Mouse (Mus musculus): ENCODE measurements around the gene St14. TPM values are rescaled to one million over a fixed set of nuclear protein-coding genes. Genes with fewer than 3 reads are reported as not detected.
A peak's percentile ranks its signal among the peaks of the same experiment; 100 is the strongest.

The St14 gene
- total and polyA plus RNA-seq, 3 experiments = 0.08 to 0.19 TPM; not detected in 1

DNA sequence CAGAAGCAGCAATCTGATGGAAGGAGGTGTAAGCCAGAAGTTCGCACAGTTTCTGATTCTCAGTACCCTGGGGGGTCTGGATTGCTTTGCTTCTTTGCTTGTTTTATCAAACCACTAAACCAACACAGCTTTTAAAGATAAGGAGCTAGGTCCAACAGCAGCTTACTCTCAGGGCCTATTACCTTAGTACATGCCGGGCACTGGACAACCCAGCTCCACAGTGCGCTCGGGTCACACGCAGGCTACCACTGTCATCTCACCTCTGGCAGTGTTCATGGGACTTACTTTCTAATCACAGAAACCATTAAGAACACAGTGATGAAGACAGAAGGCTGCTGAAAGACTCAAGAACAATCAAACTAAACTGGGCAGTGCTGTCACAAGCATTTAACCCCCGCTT lies 43.7 kb upstream of the St14 start:
- Histone ChIP-seq H3K4me1 (ENCODE audit: control insufficient read depth in 1 of 2, insufficient read depth in 2 of 2, low read length in 2 of 2) (peaks cover 7 to 24% of the 10 kb centered on the region in 2 experiments), H3K36me3 (ENCODE audit: control insufficient read depth in 1 of 2, insufficient read depth in 2 of 2, low read length in 2 of 2) (peaks cover 0 to 25% of the 10 kb centered on the region in 2 experiments; a peak in 2 of 4 replicates), H3K79me2 (ENCODE audit: control insufficient read depth, insufficient read depth, low read length, poor library complexity) (no peaks in the 10 kb centered on the region), H3K9ac (ENCODE audit: control insufficient read depth, low read depth, low read length, poor library complexity, severe bottlenecking) (no peak overlapping the region), H3K27ac (ENCODE audit: control insufficient read depth, low read depth, low read length) (no peak overlapping the region), H3K27me3 (ENCODE audit: control insufficient read depth in 1 of 2, insufficient read depth in 2 of 2, low read length in 2 of 2) (no peaks in the 10 kb centered on the region), H3K4me3 (ENCODE audit: control insufficient read depth in 1 of 2, insufficient read depth in 1 of 2, low read depth in 2 of 2, low read length in 2 of 2) (no peak overlapping the region), H3K9me3 (replicated peaks; ENCODE audit: insufficient read depth, low read length) (no peaks in the 10 kb centered on the region)
- TF ChIP-seq RCOR1 (IDR thresholded peaks at IDR 0.05; ENCODE audit: low read depth, low read length) (peak; percentile 75; the same call in 1 of the 2 replicates), MAX (IDR thresholded peaks at IDR 0.05; ENCODE audit: low read length) (no peak)
- no peak for DNase-seq (ENCODE audit: low read depth, low spot score)

DNA sequence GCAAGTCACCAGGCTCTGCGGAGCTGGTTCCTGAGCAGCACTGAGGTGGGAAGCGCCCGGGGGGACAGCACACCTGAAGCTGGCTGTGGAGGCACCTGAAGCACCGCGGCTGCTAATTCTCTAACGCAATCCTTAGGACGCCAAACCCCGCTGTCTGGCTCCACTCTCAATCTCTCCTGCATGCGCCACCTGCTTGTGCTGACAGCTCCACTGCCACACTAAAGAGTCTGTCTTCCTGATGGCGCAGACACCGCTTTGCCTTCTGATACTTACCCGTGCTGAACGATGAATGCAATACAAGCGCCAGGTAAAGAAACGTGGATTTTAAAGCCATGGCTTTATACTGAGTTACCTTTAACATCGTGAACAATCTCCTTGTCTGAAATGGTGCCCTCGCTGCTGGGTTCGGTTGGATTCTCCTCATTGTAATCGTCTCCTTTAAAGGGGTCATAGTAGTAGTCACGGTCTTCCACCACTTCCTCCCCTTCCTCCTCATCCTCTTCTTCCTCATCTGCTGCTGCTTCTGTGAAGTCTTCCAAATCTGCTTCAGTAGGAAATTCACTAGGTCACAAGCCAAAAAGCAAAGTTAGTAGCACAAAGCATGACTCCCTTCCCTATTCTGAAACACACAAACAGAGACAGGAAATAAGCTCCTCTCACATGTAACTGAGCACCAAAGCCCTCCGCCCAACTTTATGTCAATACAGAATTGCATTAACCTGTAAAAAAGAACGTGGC lies 36.9 kb upstream of the St14 start:
- no peak overlapping the region for H3K4me3 ChIP-seq (ENCODE audit: control insufficient read depth in 1 of 2, insufficient read depth in 1 of 2, low read depth in 2 of 2, low read length in 2 of 2)
- no peaks in the 10 kb centered on the region for H3K27me3 ChIP-seq (ENCODE audit: control insufficient read depth in 1 of 2, insufficient read depth in 2 of 2, low read length in 2 of 2)

GRCm38 (mm10) chr9:31167305-31167704 lies 35.7 kb upstream of the St14 start:
- H3K27ac ChIP-seq (ENCODE audit: control insufficient read depth, low read depth, low read length) = no peak overlapping the region
- TF ChIP-seq EP300 (IDR thresholded peaks at IDR 0.05; ENCODE audit: low read depth in 1 of 2, low read length in 2 of 2) (no peak), MXI1 (IDR thresholded peaks at IDR 0.05; ENCODE audit: low read depth, low read length) (no peak), NELFE (IDR thresholded peaks at IDR 0.05; ENCODE audit: low read depth, low read length) (no peak), ELF1 (IDR thresholded peaks at IDR 0.05; ENCODE audit: low read depth, low read length) (no peak), TBP (IDR thresholded peaks at IDR 0.05; ENCODE audit: low read depth, low read length) (no peak), HCFC1 (IDR thresholded peaks at IDR 0.05; ENCODE audit: low read depth, low read length) (no peak), TCF12 (IDR thresholded peaks at IDR 0.05; ENCODE audit: low read depth, low read length) (no peak), TAL1 (IDR thresholded peaks at IDR 0.05; ENCODE audit: low read length) (no peak), POLR2A (IDR thresholded peaks at IDR 0.05; ENCODE audit: control insufficient read depth in 1 of 2, insufficient read depth in 1 of 2, low read depth in 1 of 2, low read length in 2 of 2, poor library complexity in 1 of 2) (no peak)
- peaks cover 0 to 2% of the 10 kb centered on the region in 2 experiments; a peak in 3 of 4 replicates for H3K36me3 ChIP-seq (ENCODE audit: control insufficient read depth in 1 of 2, insufficient read depth in 2 of 2, low read length in 2 of 2)
- no peak overlapping the region for H3K9ac ChIP-seq (ENCODE audit: control insufficient read depth, low read depth, low read length, poor library complexity, severe bottlenecking)
- no peaks in the 10 kb centered on the region for H3K9me3 ChIP-seq (replicated peaks; ENCODE audit: insufficient read depth, low read length)
- no peaks in the 10 kb centered on the region for H3K79me2 ChIP-seq (ENCODE audit: control insufficient read depth, insufficient read depth, low read length, poor library complexity)
- H3K4me3 ChIP-seq (ENCODE audit: control insufficient read depth in 1 of 2, insufficient read depth in 1 of 2, low read depth in 2 of 2, low read length in 2 of 2) = no peak overlapping the region
- H3K27me3 ChIP-seq (ENCODE audit: control insufficient read depth in 1 of 2, insufficient read depth in 2 of 2, low read length in 2 of 2) = no peaks in the 10 kb centered on the region
- peaks cover 2 to 3% of the 10 kb centered on the region in 2 experiments; a peak in 3 of 4 replicates for H3K4me1 ChIP-seq (ENCODE audit: control insufficient read depth in 1 of 2, insufficient read depth in 2 of 2, low read length in 2 of 2)
- no peak for DNase-seq (ENCODE audit: low read depth, low spot score)

More for the DNA sequence above, 36.9 kb upstream of the St14 start:
- H3K27ac ChIP-seq (ENCODE audit: control insufficient read depth, low read depth, low read length) = no peak overlapping the region
- DNase-seq (ENCODE audit: low read depth, low spot score) = no peak
- peaks cover under 1 to 3% of the 10 kb centered on the region in 2 experiments; a peak in 3 of 4 replicates for H3K4me1 ChIP-seq (ENCODE audit: control insufficient read depth in 1 of 2, insufficient read depth in 2 of 2, low read length in 2 of 2)
- H3K36me3 ChIP-seq (ENCODE audit: control insufficient read depth in 1 of 2, insufficient read depth in 2 of 2, low read length in 2 of 2) = peaks cover 0 to 2% of the 10 kb centered on the region in 2 experiments; a peak in 3 of 4 replicates
- no peak overlapping the region for H3K9ac ChIP-seq (ENCODE audit: control insufficient read depth, low read depth, low read length, poor library complexity, severe bottlenecking)
- no peaks in the 10 kb centered on the region for H3K79me2 ChIP-seq (ENCODE audit: control insufficient read depth, insufficient read depth, low read length, poor library complexity)
- no peak for TF ChIP-seq MAX (IDR thresholded peaks at IDR 0.05; ENCODE audit: low read length)
- TF ChIP-seq POLR2A (IDR thresholded peaks at IDR 0.05; ENCODE audit: control insufficient read depth in 1 of 2, insufficient read depth in 1 of 2, low read depth in 1 of 2, low read length in 2 of 2, poor library complexity in 1 of 2) = no peak
- TF ChIP-seq UBTF (IDR thresholded peaks at IDR 0.05; ENCODE audit: borderline replicate concordance, insufficient read depth, low read depth, low read length) = no peak
- no peaks in the 10 kb centered on the region for H3K9me3 ChIP-seq (replicated peaks; ENCODE audit: insufficient read depth, low read length)

Measured in MEL (cell line).